Mouse (Mus musculus) midbrain, embryonic 13.5 days (tissue): ENCODE results near the gene Tns2. TPM values are rescaled to one million over a fixed set of nuclear protein-coding genes. Genes with fewer than 3 reads are reported as not detected.
"Not testable (repeated sequence)": the region's sequence is repeated elsewhere in the genome, so short reads cannot be mapped to it uniquely, and the experiment has no call there.

Experiments used
- ATAC-seq: fragments of 200-750 bp; cut with Nextera tagmentation; 2 replicates; pipeline ENCODE4 v1.8.0; 2017; ENCODE audit warnings: mild to moderate bottlenecking, moderate TSS enrichment, moderate library complexity
- H3K27ac ChIP-seq: fragments of 300-500 bp; sonication (generic); 2 replicates; pipeline ENCODE4 v1.5.1; 2015; ENCODE audit warnings: inconsistent platforms, mild to moderate bottlenecking, moderate library complexity
- H3K27me3 ChIP-seq: fragments of 300-500 bp; sonication (generic); 2 replicates; pipeline ENCODE4 v1.6.1; 2015; ENCODE audit warnings: mild to moderate bottlenecking, inconsistent platforms
- H3K36me3 ChIP-seq: fragments of 300-500 bp; sonication (generic); 2 replicates; pipeline ENCODE4 v1.6.1; 2015; ENCODE audit warnings: mild to moderate bottlenecking, inconsistent platforms
- H3K4me1 ChIP-seq: fragments of 300-500 bp; sonication (generic); replicated peaks from 2 replicates; pipeline ENCODE4 v1.6.1; 2015; ENCODE audit warnings: inconsistent platforms
- H3K4me2 ChIP-seq: fragments of 300-500 bp; sonication (generic); replicated peaks from 2 replicates; pipeline ENCODE4 v1.6.1; 2015; ENCODE audit warnings: moderate library complexity, mild to moderate bottlenecking, inconsistent platforms
- H3K4me3 ChIP-seq: fragments of 300-500 bp; sonication (generic); replicated peaks from 2 replicates; pipeline ENCODE4 v1.5.1; 2015; ENCODE audit warnings: mild to moderate bottlenecking, inconsistent platforms
- H3K9ac ChIP-seq: fragments of 300-500 bp; sonication (generic); replicated peaks from 2 replicates; pipeline ENCODE4 v1.6.1; 2015; ENCODE audit warnings: mild to moderate bottlenecking, inconsistent platforms
- H3K9me3 ChIP-seq: fragments of 300-500 bp; sonication (generic); 2 replicates; pipeline ENCODE4 v1.6.1; 2016; ENCODE audit warnings: mild to moderate bottlenecking, inconsistent platforms
- WGBS: fragments of 180-500 bp; shearing (Covaris S2); methylation state at CpG from one replicate; pipeline ENCODE4 v1.1.7; 2015; 5-methylcytosine and 5-hydroxymethylcytosine counted together
- polyA plus RNA-seq: library from polyadenylated mRNA; unstranded; fragments of >200 nt; fragmentation: Nextera tagmentation; extraction: Ambion mirVana; gene quantifications from 2 replicates; pipeline ENCODE4 v1.2.1, GENCODE M21; 2015

The Tns2 gene
- polyA plus RNA-seq, 1 experiment from 2014 or later = 6.1 TPM

GRCm38 (mm10) chr15:102150301-102151135, 50.3 kb downstream of the Tns2 start, which contains the start of gene Soat2:
Soat2 (plus strand) TSS chr15:102150526.
- Histone ChIP-seq H3K27me3 (peaks cover 7% of the 10 kb centered on the region), H3K4me3 (no peak within 1 kb of the TSS), H3K9ac (no peak within 1 kb of the TSS), H3K36me3 (no peaks in the 10 kb centered on the region), H3K9me3 (no peaks in the 10 kb centered on the region), H3K27ac (no peak within 1 kb of the TSS), H3K4me1 (no peaks in the 10 kb centered on the region), H3K4me2 (no peak within 1 kb of the TSS)
- 60% methylated on average over 20 of the region's 20 CpGs for WGBS
- no peak for ATAC-seq

- Histone ChIP-seq H3K9ac (no peak overlapping the region), H3K27ac (no peak overlapping the region), H3K9me3 (no peaks in the 10 kb centered on the region), H3K4me2 (no peak overlapping the region), H3K27me3 (no peaks in the 10 kb centered on the region), H3K36me3 (no peaks in the 10 kb centered on the region), H3K4me3 (no peak overlapping the region), H3K4me1 (peaks cover 11% of the 10 kb centered on the region)
- 29% methylated on average over 4 of the region's 4 CpGs for WGBS
- ATAC-seq = no peak
Observed at GRCm38 (mm10) chr15:102152646-102153045, 52.4 kb downstream of the Tns2 start.

GRCm38 (mm10) chr15:102155006-102155405, 54.8 kb downstream of the Tns2 start:
- not testable (repeated sequence) for H3K4me2 ChIP-seq, H3K27ac ChIP-seq, H3K36me3 ChIP-seq, H3K9ac ChIP-seq, ATAC-seq, H3K27me3 ChIP-seq, H3K9me3 ChIP-seq, H3K4me3 ChIP-seq
- peaks cover 13% of the 10 kb centered on the region for H3K4me1 ChIP-seq
- 91% methylated on average over 6 of the region's 6 CpGs for WGBS

GRCm38 (mm10) chr15:102156836-102157235, 56.6 kb downstream of the Tns2 start:
- H3K9ac ChIP-seq = 0 out of 2 replicates have a peak overlapping the region, but pooled peaks have one; percentile 19
- no peaks in the 10 kb centered on the region for H3K36me3 ChIP-seq
- peak overlapping the region; percentile 15; the same call in 1 of the 2 replicates for H3K4me2 ChIP-seq
- WGBS = 23% methylated on average over 20 of the region's 20 CpGs
- no peaks in the 10 kb centered on the region; the same call in 1 of the 2 replicates for H3K9me3 ChIP-seq
- H3K4me1 ChIP-seq = peaks cover 13% of the 10 kb centered on the region
- H3K27ac ChIP-seq = no peak overlapping the region
- no peaks in the 10 kb centered on the region for H3K27me3 ChIP-seq
- no peak overlapping the region for H3K4me3 ChIP-seq
- ATAC-seq = peak; percentile 75

- Histone ChIP-seq H3K4me2 (no peak overlapping the region), H3K27ac (no peak overlapping the region), H3K9ac (no peak overlapping the region), H3K4me1 (peaks cover 13% of the 10 kb centered on the region), H3K36me3 (no peaks in the 10 kb centered on the region), H3K27me3 (no peaks in the 10 kb centered on the region), H3K4me3 (no peak overlapping the region), H3K9me3 (no peaks in the 10 kb centered on the region; the same call in 1 of the 2 replicates)
- ATAC-seq = no peak
- 61% methylated on average over 27 of the region's 27 CpGs for WGBS
Observed at GRCm38 (mm10) chr15:102160415-102161060, 60.3 kb downstream of the Tns2 start.

GRCm38 (mm10) chr15:102163900-102164693, 63.9 kb downstream of the Tns2 start:
- WGBS = 68% methylated on average over 3 of the region's 3 CpGs
- Histone ChIP-seq H3K27ac (no peak overlapping the region), H3K4me2 (no peak overlapping the region), H3K4me1 (no peaks in the 10 kb centered on the region), H3K9ac (no peak overlapping the region), H3K27me3 (no peaks in the 10 kb centered on the region), H3K4me3 (no peak overlapping the region), H3K36me3 (no peaks in the 10 kb centered on the region), H3K9me3 (no peaks in the 10 kb centered on the region; the same call in 1 of the 2 replicates)
- no peak for ATAC-seq

- Histone ChIP-seq H3K4me3 (no peak overlapping the region), H3K27me3 (no peaks in the 10 kb centered on the region), H3K4me2 (no peak overlapping the region), H3K36me3 (no peaks in the 10 kb centered on the region), H3K4me1 (no peaks in the 10 kb centered on the region), H3K9ac (no peak overlapping the region), H3K27ac (no peak overlapping the region), H3K9me3 (no peaks in the 10 kb centered on the region; the same call in 1 of the 2 replicates)
- WGBS = 53% methylated on average over 6 of the region's 6 CpGs
- ATAC-seq = no peak
Observed at GRCm38 (mm10) chr15:102165468-102166100, 65.4 kb downstream of the Tns2 start.

Other genes starting within 250 kb of the Tns2 start
- gene Krt1, start 249.6 kb upstream of the Tns2 start, polyA plus RNA-seq = 4.2 and 4.7 TPM in 2 replicates
- 0.15 TPM in 1 of 2 replicates, not detected in the other for gene Krt77, start 230.7 kb upstream of the Tns2 start, polyA plus RNA-seq
- not detected in 2 replicates for gene Krt76, start 207.5 kb upstream of the Tns2 start, polyA plus RNA-seq
- 0.26 TPM in 1 of 2 replicates, not detected in the other for gene Krt4, start 175.7 kb upstream of the Tns2 start, polyA plus RNA-seq
- 0.15 TPM in 1 of 2 replicates, not detected in the other for gene Krt79, start 160.1 kb upstream of the Tns2 start, polyA plus RNA-seq
- gene Krt78, start 146.1 kb upstream of the Tns2 start, polyA plus RNA-seq = not detected in 2 replicates
- 1.1 and 1.6 TPM in 2 replicates for gene Krt8, start 95.9 kb upstream of the Tns2 start, polyA plus RNA-seq
- 1.2 and 2.5 TPM in 2 replicates for gene Krt18, start 72.2 kb upstream of the Tns2 start, polyA plus RNA-seq
- 89.9 and 91.2 TPM in 2 replicates for gene Eif4b, start 26.6 kb upstream of the Tns2 start, polyA plus RNA-seq
- gene Spryd3, start 35.8 kb downstream of the Tns2 start, polyA plus RNA-seq = 38.0 and 38.5 TPM in 2 replicates
- gene Igfbp6, start 43.9 kb downstream of the Tns2 start, polyA plus RNA-seq = 0.72 and 0.81 TPM in 2 replicates
- not detected in 2 replicates for gene Soat2, start 50.1 kb downstream of the Tns2 start, polyA plus RNA-seq
- 81.1 and 83.0 TPM in 2 replicates for gene Zfp740, start 102.8 kb downstream of the Tns2 start, polyA plus RNA-seq
- 37.9 and 40.2 TPM in 2 replicates for gene Csad, start 104.3 kb downstream of the Tns2 start, polyA plus RNA-seq
- gene Itgb7, start 131.5 kb downstream of the Tns2 start, polyA plus RNA-seq = 0.71 and 0.82 TPM in 2 replicates
- 2.7 and 3.4 TPM in 2 replicates for gene Rarg, start 157.1 kb downstream of the Tns2 start, polyA plus RNA-seq
- gene Gm9918, start 170.2 kb downstream of the Tns2 start, polyA plus RNA-seq = 0.07 and 0.12 TPM in 2 replicates
- gene Mfsd5, start 179.0 kb downstream of the Tns2 start, polyA plus RNA-seq = 50.8 and 53.4 TPM in 2 replicates
- gene Espl1, start 195.9 kb downstream of the Tns2 start, polyA plus RNA-seq = 11.0 and 13.3 TPM in 2 replicates
- gene Pfdn5, start 225.7 kb downstream of the Tns2 start, polyA plus RNA-seq = 472 and 474 TPM in 2 replicates
- gene Myg1, start 231.3 kb downstream of the Tns2 start, polyA plus RNA-seq = 93.8 and 105 TPM in 2 replicates